Mouse (Mus musculus): ENCODE data around the gene Plekhg1. TPM values are rescaled to one million over a fixed set of nuclear protein-coding genes. Genes with fewer than 3 reads are reported as not detected.

Gene Plekhg1
- polyA plus RNA-seq, 1 experiment from 2014 or later: 9.8 TPM

DNA sequence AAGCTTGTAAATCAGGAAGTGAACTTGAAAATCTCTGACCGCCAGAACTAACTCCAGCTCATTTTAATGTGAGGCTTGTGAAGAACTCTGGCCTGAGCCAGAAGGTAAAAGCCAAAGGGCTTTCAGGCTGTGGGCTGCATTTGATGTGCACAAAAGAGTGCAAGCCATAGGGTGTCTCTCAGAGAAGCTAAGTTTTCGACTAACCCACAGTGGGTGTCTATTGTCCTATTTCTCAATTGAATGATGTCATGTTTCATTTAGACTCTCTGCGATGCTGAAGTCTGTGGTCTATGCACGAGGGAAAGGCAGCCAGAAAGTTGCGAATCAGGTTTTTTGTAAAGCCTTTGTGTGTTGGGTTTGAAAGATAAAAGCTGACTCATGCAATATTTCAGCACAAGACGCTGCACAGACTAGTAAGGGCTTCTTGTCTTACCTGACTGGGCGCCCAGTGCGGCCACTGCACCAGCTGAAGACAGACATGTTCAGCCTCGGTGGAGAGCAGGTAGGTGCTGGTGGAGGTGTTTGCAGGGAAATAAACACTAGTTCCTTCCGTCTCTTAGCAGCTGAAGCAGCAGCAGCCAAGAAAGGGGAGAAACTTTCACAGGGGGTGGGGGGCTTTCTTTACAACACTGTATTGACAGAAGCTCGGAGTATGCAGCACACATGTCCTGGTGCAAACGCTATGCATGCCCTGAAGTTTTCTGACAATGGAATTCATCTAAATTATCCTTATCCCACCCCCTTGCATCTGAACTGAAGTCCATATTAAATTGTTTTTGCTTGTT lies 123.4 kb downstream of the Plekhg1 start:
- ATAC-seq (replicated peaks; ENCODE audit: low FRiP score, low TSS enrichment, low read depth) (peak; percentile 79), DNase-seq (ENCODE audit: low spot score) (no peak)
- Histone ChIP-seq H3K9me3 (ENCODE audit: control insufficient read depth, low read length) (no peaks in the 10 kb centered on the region), H3K4me2 (ENCODE audit: low read length) (peak overlapping the region; percentile 30), H3K27me3 (replicated peaks; ENCODE audit: control insufficient read depth, insufficient read depth, low read length) (no peaks in the 10 kb centered on the region), H3K9ac (ENCODE audit: low read length) (no peak overlapping the region), H3K27ac (ENCODE audit: low read depth) (peak overlapping the region; percentile 71), H3K36me3 (ENCODE audit: control insufficient read depth, insufficient read depth, low read length) (no peaks in the 10 kb centered on the region), H3K4me1 (replicated peaks; ENCODE audit: control insufficient read depth, insufficient read depth, low read length) (peaks cover 17% of the 10 kb centered on the region), H3K4me3 (ENCODE audit: low read depth, low read length) (0 out of 2 replicates have a peak overlapping the region, but pooled peaks have one; percentile 16)
- 18% methylated on average over 12 of the region's 12 CpGs for WGBS

DNA sequence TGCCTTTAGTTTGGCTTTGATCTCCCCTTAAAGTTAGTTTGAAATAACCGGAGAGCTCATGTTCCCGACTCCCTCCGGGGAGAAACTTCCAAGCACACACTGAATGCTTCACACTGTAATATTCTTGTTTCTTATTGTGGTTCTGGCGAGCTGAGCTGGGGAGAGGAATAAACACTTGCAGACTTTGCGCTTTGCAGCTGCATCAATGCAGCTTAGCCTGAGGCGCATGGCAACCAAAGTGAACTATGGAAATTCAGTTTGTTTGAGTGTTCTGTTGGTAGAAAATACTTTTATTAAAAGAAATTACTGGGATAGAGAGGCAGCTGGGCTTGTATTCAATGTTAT lies 124.0 kb downstream of the Plekhg1 start:
- H3K36me3 ChIP-seq (ENCODE audit: control insufficient read depth, insufficient read depth, low read length): no peaks in the 10 kb centered on the region
- peak overlapping the region; percentile 30 for H3K4me2 ChIP-seq (ENCODE audit: low read length)
- H3K9ac ChIP-seq (ENCODE audit: low read length): no peak overlapping the region
- H3K4me1 ChIP-seq (replicated peaks; ENCODE audit: control insufficient read depth, insufficient read depth, low read length): peaks cover 12% of the 10 kb centered on the region
- 0 out of 2 replicates have a peak overlapping the region, but pooled peaks have one; percentile 71 for H3K27ac ChIP-seq (ENCODE audit: low read depth)
- no peak overlapping the region for H3K4me3 ChIP-seq (ENCODE audit: low read depth, low read length)
- no peaks in the 10 kb centered on the region for H3K27me3 ChIP-seq (replicated peaks; ENCODE audit: control insufficient read depth, insufficient read depth, low read length)
- no peak for DNase-seq (ENCODE audit: low spot score)
- no peaks in the 10 kb centered on the region for H3K9me3 ChIP-seq (ENCODE audit: control insufficient read depth, low read length)
- no peak for ATAC-seq (replicated peaks; ENCODE audit: low FRiP score, low TSS enrichment, low read depth)
- WGBS: 37% methylated on average over 6 of the region's 6 CpGs

- Histone ChIP-seq H3K9me3 (ENCODE audit: control insufficient read depth, low read length) (no peaks in the 10 kb centered on the region), H3K9ac (ENCODE audit: low read length) (no peak overlapping the region), H3K27me3 (replicated peaks; ENCODE audit: control insufficient read depth, insufficient read depth, low read length) (no peaks in the 10 kb centered on the region), H3K4me2 (ENCODE audit: low read length) (no peak overlapping the region), H3K4me3 (ENCODE audit: low read depth, low read length) (no peak overlapping the region), H3K36me3 (ENCODE audit: control insufficient read depth, insufficient read depth, low read length) (no peaks in the 10 kb centered on the region), H3K4me1 (replicated peaks; ENCODE audit: control insufficient read depth, insufficient read depth, low read length) (peaks cover 11% of the 10 kb centered on the region), H3K27ac (ENCODE audit: low read depth) (no peak overlapping the region)
- no peak for DNase-seq (ENCODE audit: low spot score)
- ATAC-seq (replicated peaks; ENCODE audit: low FRiP score, low TSS enrichment, low read depth): no peak
These were observed 127.1 kb downstream of the Plekhg1 start for GRCm38 (mm10) chr10:3867298-3867697.

GRCm38 (mm10) chr10:3870828-3871227 lies 130.7 kb downstream of the Plekhg1 start:
- DNase-seq (ENCODE audit: low spot score): no peak
- no peak overlapping the region for H3K9ac ChIP-seq (ENCODE audit: low read length)
- 67% methylated on average over 5 of the region's 5 CpGs for WGBS

GRCm38 (mm10) chr10:3873467-3873866 lies 133.3 kb downstream of the Plekhg1 start:
- no peak overlapping the region for H3K27ac ChIP-seq (ENCODE audit: low read depth)
- DNase-seq (ENCODE audit: low spot score) (no peak), ATAC-seq (replicated peaks; ENCODE audit: low FRiP score, low TSS enrichment, low read depth) (no peak)
- no peaks in the 10 kb centered on the region for H3K27me3 ChIP-seq (replicated peaks; ENCODE audit: control insufficient read depth, insufficient read depth, low read length)
- WGBS: 95% methylated on average over 6 of the region's 6 CpGs
- H3K9ac ChIP-seq (ENCODE audit: low read length): no peak overlapping the region
- H3K36me3 ChIP-seq (ENCODE audit: control insufficient read depth, insufficient read depth, low read length): peaks cover 10% of the 10 kb centered on the region; the same call in 1 of the 2 replicates
- no peak overlapping the region for H3K4me3 ChIP-seq (ENCODE audit: low read depth, low read length)
- no peaks in the 10 kb centered on the region for H3K4me1 ChIP-seq (replicated peaks; ENCODE audit: control insufficient read depth, insufficient read depth, low read length)
- H3K4me2 ChIP-seq (ENCODE audit: low read length): no peak overlapping the region
- no peaks in the 10 kb centered on the region for H3K9me3 ChIP-seq (ENCODE audit: control insufficient read depth, low read length)

More at GRCm38 (mm10) chr10:3870828-3871227, 130.7 kb downstream of the Plekhg1 start:
- ATAC-seq (replicated peaks; ENCODE audit: low FRiP score, low TSS enrichment, low read depth): no peak
- Histone ChIP-seq H3K27ac (ENCODE audit: low read depth) (no peak overlapping the region), H3K4me1 (replicated peaks; ENCODE audit: control insufficient read depth, insufficient read depth, low read length) (no peaks in the 10 kb centered on the region), H3K4me3 (ENCODE audit: low read depth, low read length) (no peak overlapping the region), H3K36me3 (ENCODE audit: control insufficient read depth, insufficient read depth, low read length) (peaks cover 10% of the 10 kb centered on the region; the same call in 1 of the 2 replicates), H3K4me2 (ENCODE audit: low read length) (no peak overlapping the region), H3K9me3 (ENCODE audit: control insufficient read depth, low read length) (no peaks in the 10 kb centered on the region), H3K27me3 (replicated peaks; ENCODE audit: control insufficient read depth, insufficient read depth, low read length) (no peaks in the 10 kb centered on the region)

GRCm38 (mm10) chr10:3877852-3878535 lies 137.8 kb downstream of the Plekhg1 start:
- no peak overlapping the region for H3K4me3 ChIP-seq (ENCODE audit: low read depth, low read length)
- 95% methylated on average over 4 of the region's 4 CpGs for WGBS
- no peak overlapping the region for H3K4me2 ChIP-seq (ENCODE audit: low read length)
- peaks cover 7% of the 10 kb centered on the region; the same call in 1 of the 2 replicates for H3K36me3 ChIP-seq (ENCODE audit: control insufficient read depth, insufficient read depth, low read length)
- ATAC-seq (replicated peaks; ENCODE audit: low FRiP score, low TSS enrichment, low read depth) (no peak), DNase-seq (ENCODE audit: low spot score) (no peak)
- no peak overlapping the region for H3K27ac ChIP-seq (ENCODE audit: low read depth)
- H3K9ac ChIP-seq (ENCODE audit: low read length): no peak overlapping the region
- H3K4me1 ChIP-seq (replicated peaks; ENCODE audit: control insufficient read depth, insufficient read depth, low read length): no peaks in the 10 kb centered on the region
- no peaks in the 10 kb centered on the region for H3K27me3 ChIP-seq (replicated peaks; ENCODE audit: control insufficient read depth, insufficient read depth, low read length)
- H3K9me3 ChIP-seq (ENCODE audit: control insufficient read depth, low read length): no peaks in the 10 kb centered on the region

DNA sequence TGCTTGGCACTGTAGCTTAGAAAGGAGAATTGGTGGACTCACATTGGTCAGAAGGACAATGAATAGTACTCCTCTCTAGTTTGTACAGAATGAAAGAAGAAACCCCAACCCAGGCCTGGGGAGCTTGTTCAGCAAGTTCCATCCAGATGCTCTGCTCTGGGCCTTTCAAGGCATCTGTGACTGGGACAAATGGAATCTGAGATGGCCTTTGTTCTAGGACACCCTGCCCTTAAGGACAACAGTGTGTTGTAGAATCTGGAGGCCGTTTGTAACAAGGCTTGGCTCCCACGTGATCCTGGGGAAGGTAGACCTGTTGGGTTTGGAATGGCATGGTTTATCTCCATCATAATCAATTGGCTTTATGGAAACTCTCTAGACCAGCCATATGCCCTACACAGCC lies 141.0 kb downstream of the Plekhg1 start:
- Histone ChIP-seq H3K9ac (ENCODE audit: low read length) (no peak overlapping the region), H3K4me1 (replicated peaks; ENCODE audit: control insufficient read depth, insufficient read depth, low read length) (no peaks in the 10 kb centered on the region), H3K9me3 (ENCODE audit: control insufficient read depth, low read length) (no peaks in the 10 kb centered on the region), H3K4me2 (ENCODE audit: low read length) (no peak overlapping the region), H3K27ac (ENCODE audit: low read depth) (no peak overlapping the region), H3K36me3 (ENCODE audit: control insufficient read depth, insufficient read depth, low read length) (no peaks in the 10 kb centered on the region), H3K27me3 (replicated peaks; ENCODE audit: control insufficient read depth, insufficient read depth, low read length) (no peaks in the 10 kb centered on the region), H3K4me3 (ENCODE audit: low read depth, low read length) (no peak overlapping the region)
- ATAC-seq (replicated peaks; ENCODE audit: low FRiP score, low TSS enrichment, low read depth): no peak
- 63% methylated on average over 2 of the region's 2 CpGs for WGBS
- no peak for DNase-seq (ENCODE audit: low spot score)

DNA sequence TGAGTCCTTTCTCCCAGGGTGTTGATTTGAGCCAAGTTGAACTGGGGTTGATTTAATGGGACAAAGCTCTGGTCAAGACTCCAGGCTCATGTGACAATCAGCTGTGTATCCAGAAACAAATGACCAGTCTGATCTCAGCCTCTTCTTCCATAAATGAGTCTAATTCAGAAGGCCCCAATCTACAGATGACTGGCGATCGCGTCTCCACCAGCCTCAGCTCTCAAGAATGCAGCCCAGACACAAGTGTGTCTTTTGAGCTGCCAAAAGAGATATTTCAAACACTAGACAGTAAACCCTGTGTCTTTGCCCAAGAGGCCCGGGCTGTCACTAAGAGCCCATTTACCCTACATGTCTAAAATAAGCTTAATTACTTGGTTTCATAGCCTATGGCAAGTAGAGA lies 148.3 kb downstream of the Plekhg1 start:
- WGBS: 73% methylated on average over 4 of the region's 4 CpGs
- no peak for DNase-seq (ENCODE audit: low spot score)
- H3K27me3 ChIP-seq (replicated peaks; ENCODE audit: control insufficient read depth, insufficient read depth, low read length): no peaks in the 10 kb centered on the region
- no peaks in the 10 kb centered on the region for H3K36me3 ChIP-seq (ENCODE audit: control insufficient read depth, insufficient read depth, low read length)
- 0 out of 2 replicates have a peak, but pooled peaks cover 8% of the 10 kb centered on the region for H3K4me1 ChIP-seq (replicated peaks; ENCODE audit: control insufficient read depth, insufficient read depth, low read length)
- H3K27ac ChIP-seq (ENCODE audit: low read depth): no peak overlapping the region
- no peaks in the 10 kb centered on the region for H3K9me3 ChIP-seq (ENCODE audit: control insufficient read depth, low read length)
- H3K9ac ChIP-seq (ENCODE audit: low read length): no peak overlapping the region
- no peak overlapping the region for H3K4me2 ChIP-seq (ENCODE audit: low read length)
- ATAC-seq (replicated peaks; ENCODE audit: low FRiP score, low TSS enrichment, low read depth): no peak
- H3K4me3 ChIP-seq (ENCODE audit: low read depth, low read length): no peak overlapping the region
